Mouse (Mus musculus): ENCODE results near the gene Flvcr2. TPM values are rescaled to one million over a fixed set of nuclear protein-coding genes. Genes with fewer than 3 reads are reported as not detected.

Gene Flvcr2
- polyA plus RNA-seq, 1 experiment = 0.47 TPM

GRCm38 (mm10) chr12:85800031-85800430 is 53.7 kb downstream of the Flvcr2 start:
- Histone ChIP-seq H3K27ac (ENCODE audit: control insufficient read depth, insufficient read depth, low read length) (no peak overlapping the region), H3K4me3 (ENCODE audit: control insufficient read depth, insufficient read depth, low read length) (no peak overlapping the region), H3K4me1 (replicated peaks; ENCODE audit: control insufficient read depth, insufficient read depth, low read length) (no peaks in the 10 kb centered on the region), H3K27me3 (ENCODE audit: control insufficient read depth, insufficient read depth, low read length) (no peaks in the 10 kb centered on the region), H3K36me3 (ENCODE audit: control insufficient read depth, insufficient read depth, low read length) (no peaks in the 10 kb centered on the region)
- no peak for DNase-seq
- 94% methylated on average over 9 of the region's 9 CpGs for WGBS
- TF ChIP-seq POLR2A (IDR thresholded peaks at IDR 0.05; ENCODE audit: control insufficient read depth, extremely low read depth, insufficient read depth, low read length, poor library complexity) (no peak), CTCF (IDR thresholded peaks at IDR 0.05; ENCODE audit: borderline replicate concordance, control insufficient read depth, extremely low read depth, insufficient read depth, low read length, poor library complexity) (no peak)

GRCm38 (mm10) chr12:85809726-85810125 is 63.4 kb downstream of the Flvcr2 start:
- 0 out of 2 replicates have a peak, but pooled peaks cover 4% of the 10 kb centered on the region for H3K36me3 ChIP-seq (ENCODE audit: control insufficient read depth, insufficient read depth, low read length)
- H3K27ac ChIP-seq (ENCODE audit: control insufficient read depth, insufficient read depth, low read length) = no peak overlapping the region
- H3K4me1 ChIP-seq (replicated peaks; ENCODE audit: control insufficient read depth, insufficient read depth, low read length) = no peaks in the 10 kb centered on the region
- 83% methylated on average over 6 of the region's 6 CpGs for WGBS
- no peaks in the 10 kb centered on the region for H3K27me3 ChIP-seq (ENCODE audit: control insufficient read depth, insufficient read depth, low read length)
- TF ChIP-seq POLR2A (IDR thresholded peaks at IDR 0.05; ENCODE audit: control insufficient read depth, extremely low read depth, insufficient read depth, low read length, poor library complexity) (no peak), CTCF (IDR thresholded peaks at IDR 0.05; ENCODE audit: borderline replicate concordance, control insufficient read depth, extremely low read depth, insufficient read depth, low read length, poor library complexity) (no peak)
- H3K4me3 ChIP-seq (ENCODE audit: control insufficient read depth, insufficient read depth, low read length) = no peak overlapping the region
- no peak for DNase-seq

- no peak for DNase-seq
- Histone ChIP-seq H3K4me3 (ENCODE audit: control insufficient read depth, insufficient read depth, low read length) (no peak overlapping the region), H3K36me3 (ENCODE audit: control insufficient read depth, insufficient read depth, low read length) (0 out of 2 replicates have a peak, but pooled peaks cover 7% of the 10 kb centered on the region), H3K27me3 (ENCODE audit: control insufficient read depth, insufficient read depth, low read length) (no peaks in the 10 kb centered on the region), H3K27ac (ENCODE audit: control insufficient read depth, insufficient read depth, low read length) (no peak overlapping the region), H3K4me1 (replicated peaks; ENCODE audit: control insufficient read depth, insufficient read depth, low read length) (no peaks in the 10 kb centered on the region)
- TF ChIP-seq POLR2A (IDR thresholded peaks at IDR 0.05; ENCODE audit: control insufficient read depth, extremely low read depth, insufficient read depth, low read length, poor library complexity) = no peak
- no peak for TF ChIP-seq CTCF (IDR thresholded peaks at IDR 0.05; ENCODE audit: borderline replicate concordance, control insufficient read depth, extremely low read depth, insufficient read depth, low read length, poor library complexity)
These were observed 64.6 kb downstream of the Flvcr2 start for GRCm38 (mm10) chr12:85810959-85811358.

- Histone ChIP-seq H3K4me1 (replicated peaks; ENCODE audit: control insufficient read depth, insufficient read depth, low read length) (no peaks in the 10 kb centered on the region), H3K36me3 (ENCODE audit: control insufficient read depth, insufficient read depth, low read length) (0 out of 2 replicates have a peak, but pooled peaks cover 7% of the 10 kb centered on the region), H3K27ac (ENCODE audit: control insufficient read depth, insufficient read depth, low read length) (no peak overlapping the region), H3K27me3 (ENCODE audit: control insufficient read depth, insufficient read depth, low read length) (no peaks in the 10 kb centered on the region), H3K4me3 (ENCODE audit: control insufficient read depth, insufficient read depth, low read length) (no peak overlapping the region)
- no peak for TF ChIP-seq CTCF (IDR thresholded peaks at IDR 0.05; ENCODE audit: borderline replicate concordance, control insufficient read depth, extremely low read depth, insufficient read depth, low read length, poor library complexity)
- TF ChIP-seq POLR2A (IDR thresholded peaks at IDR 0.05; ENCODE audit: control insufficient read depth, extremely low read depth, insufficient read depth, low read length, poor library complexity) = no peak
- no peak for DNase-seq
- 100% methylated on average over 4 of the region's 4 CpGs for WGBS
These were observed 65.3 kb downstream of the Flvcr2 start for GRCm38 (mm10) chr12:85811676-85812075.

- no peak for DNase-seq
- Histone ChIP-seq H3K27me3 (ENCODE audit: control insufficient read depth, insufficient read depth, low read length) (no peaks in the 10 kb centered on the region), H3K4me1 (replicated peaks; ENCODE audit: control insufficient read depth, insufficient read depth, low read length) (no peaks in the 10 kb centered on the region), H3K36me3 (ENCODE audit: control insufficient read depth, insufficient read depth, low read length) (0 out of 2 replicates have a peak, but pooled peaks cover 7% of the 10 kb centered on the region), H3K4me3 (ENCODE audit: control insufficient read depth, insufficient read depth, low read length) (no peak overlapping the region), H3K27ac (ENCODE audit: control insufficient read depth, insufficient read depth, low read length) (no peak overlapping the region)
- WGBS = 98% methylated on average over 2 of the region's 2 CpGs
- no peak for TF ChIP-seq POLR2A (IDR thresholded peaks at IDR 0.05; ENCODE audit: control insufficient read depth, extremely low read depth, insufficient read depth, low read length, poor library complexity)
- no peak for TF ChIP-seq CTCF (IDR thresholded peaks at IDR 0.05; ENCODE audit: borderline replicate concordance, control insufficient read depth, extremely low read depth, insufficient read depth, low read length, poor library complexity)
These were observed 67.3 kb downstream of the Flvcr2 start for GRCm38 (mm10) chr12:85813599-85813998.

GRCm38 (mm10) chr12:85822051-85822450 is 75.7 kb downstream of the Flvcr2 start:
- no peak overlapping the region for H3K27ac ChIP-seq (ENCODE audit: control insufficient read depth, insufficient read depth, low read length)
- 0 out of 2 replicates have a peak, but pooled peaks cover 2% of the 10 kb centered on the region for H3K4me1 ChIP-seq (replicated peaks; ENCODE audit: control insufficient read depth, insufficient read depth, low read length)
- TF ChIP-seq CTCF (IDR thresholded peaks at IDR 0.05; ENCODE audit: borderline replicate concordance, control insufficient read depth, extremely low read depth, insufficient read depth, low read length, poor library complexity) (no peak), POLR2A (IDR thresholded peaks at IDR 0.05; ENCODE audit: control insufficient read depth, extremely low read depth, insufficient read depth, low read length, poor library complexity) (no peak)
- no peak for DNase-seq
- no peaks in the 10 kb centered on the region for H3K36me3 ChIP-seq (ENCODE audit: control insufficient read depth, insufficient read depth, low read length)
- WGBS = 93% methylated on average over 9 of the region's 9 CpGs
- H3K4me3 ChIP-seq (ENCODE audit: control insufficient read depth, insufficient read depth, low read length) = no peak overlapping the region
- H3K27me3 ChIP-seq (ENCODE audit: control insufficient read depth, insufficient read depth, low read length) = no peaks in the 10 kb centered on the region

All from thymus, adult 2 months (tissue).